Mouse (Mus musculus) frontal cortex, postnatal 10 days (tissue): ENCODE results near the gene Exosc5.
A peak's percentile ranks its signal among the peaks of the same experiment; 100 is the strongest.

Experiments used
- DNase-seq, 2 experiments: peaks; one replicate each; pipeline ENCODE4 v3.0.0; 2022; ENCODE audit warnings: low spot score in 2 of 2, mixed read lengths in 1 of 2

The Exosc5 gene

DNA sequence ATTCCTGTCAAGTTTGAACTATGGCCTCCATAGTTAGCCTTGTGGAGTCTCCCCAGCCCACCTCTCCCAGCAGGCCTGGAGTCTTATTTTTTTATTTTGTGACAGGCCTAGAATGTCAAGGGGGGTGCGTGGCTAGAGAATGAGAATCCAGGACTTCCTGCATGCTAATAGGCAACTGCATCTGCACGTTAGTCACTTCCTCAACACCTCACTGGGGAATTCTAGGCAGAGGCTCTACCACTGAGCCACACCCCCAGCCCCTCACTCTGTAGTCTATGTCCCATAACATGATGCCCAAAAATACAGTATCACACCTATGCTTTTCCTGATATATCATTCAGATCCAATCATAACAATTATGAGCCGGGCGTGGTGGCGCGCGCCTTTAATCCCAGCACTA lies 18.0 kb downstream of the Exosc5 start:
- DNase-seq: no peak

DNA sequence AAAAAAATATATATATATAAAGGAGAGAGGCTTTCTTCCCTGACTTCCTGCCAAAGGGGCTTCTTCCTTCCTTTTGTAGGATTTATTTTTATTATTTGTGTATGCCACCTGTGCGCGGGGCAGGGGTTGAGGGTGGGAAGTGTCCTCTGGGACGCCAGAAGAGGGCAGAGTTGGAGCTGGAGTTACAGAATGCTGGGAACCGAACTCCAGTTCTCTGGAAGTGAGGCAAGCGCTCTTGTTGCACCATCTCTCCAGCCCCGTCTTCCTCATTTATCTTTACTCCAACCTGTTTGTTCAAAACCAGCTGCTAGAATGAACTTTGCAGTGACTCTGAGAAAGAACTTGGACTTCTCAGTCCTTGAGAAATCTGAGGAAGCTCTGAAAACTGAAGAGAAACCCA lies 21.0 kb downstream of the Exosc5 start:
- no peak for DNase-seq

DNA sequence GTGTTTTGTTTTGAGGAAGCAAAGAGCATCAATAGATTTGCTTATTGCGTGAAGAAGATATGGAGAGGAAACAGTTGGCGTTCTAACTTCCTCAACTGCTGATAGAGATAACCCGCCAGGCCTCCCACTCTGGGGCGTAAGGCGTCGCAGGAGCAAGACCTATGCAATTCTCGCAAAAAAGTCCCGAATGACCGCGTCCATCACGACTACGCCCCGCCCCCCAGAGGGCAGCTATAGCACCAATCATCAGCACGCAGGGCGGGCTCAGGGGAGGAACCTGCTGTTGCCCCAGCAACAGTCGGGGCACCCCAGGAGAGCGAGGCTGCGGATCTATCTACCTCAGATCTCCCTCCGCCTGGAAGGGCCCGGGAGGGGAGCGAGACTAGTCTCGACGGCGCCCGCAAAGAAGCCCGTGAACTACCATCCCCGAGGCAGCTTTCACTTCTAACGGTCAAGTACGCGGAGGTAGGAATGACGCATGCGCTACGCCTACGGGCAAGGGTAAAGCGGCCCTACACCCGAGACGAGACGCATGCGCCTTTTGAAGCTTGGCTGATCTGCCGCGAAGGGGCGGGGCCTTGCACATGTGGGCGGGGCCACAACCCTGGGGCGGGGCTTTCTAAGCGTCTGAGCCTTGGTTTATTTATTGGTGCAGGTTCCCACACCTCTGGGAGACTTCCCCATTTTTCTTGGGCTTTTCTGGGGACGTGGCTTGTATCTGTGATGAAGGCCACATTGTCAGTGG lies 21.7 kb downstream of the Exosc5 start, which contains the start of gene B9d2:
TSS of gene B9d2 (plus strand) at position 267 of the 745 bp plus-strand sequence.
- DNase-seq: peak; percentile 91 to 93

DNA sequence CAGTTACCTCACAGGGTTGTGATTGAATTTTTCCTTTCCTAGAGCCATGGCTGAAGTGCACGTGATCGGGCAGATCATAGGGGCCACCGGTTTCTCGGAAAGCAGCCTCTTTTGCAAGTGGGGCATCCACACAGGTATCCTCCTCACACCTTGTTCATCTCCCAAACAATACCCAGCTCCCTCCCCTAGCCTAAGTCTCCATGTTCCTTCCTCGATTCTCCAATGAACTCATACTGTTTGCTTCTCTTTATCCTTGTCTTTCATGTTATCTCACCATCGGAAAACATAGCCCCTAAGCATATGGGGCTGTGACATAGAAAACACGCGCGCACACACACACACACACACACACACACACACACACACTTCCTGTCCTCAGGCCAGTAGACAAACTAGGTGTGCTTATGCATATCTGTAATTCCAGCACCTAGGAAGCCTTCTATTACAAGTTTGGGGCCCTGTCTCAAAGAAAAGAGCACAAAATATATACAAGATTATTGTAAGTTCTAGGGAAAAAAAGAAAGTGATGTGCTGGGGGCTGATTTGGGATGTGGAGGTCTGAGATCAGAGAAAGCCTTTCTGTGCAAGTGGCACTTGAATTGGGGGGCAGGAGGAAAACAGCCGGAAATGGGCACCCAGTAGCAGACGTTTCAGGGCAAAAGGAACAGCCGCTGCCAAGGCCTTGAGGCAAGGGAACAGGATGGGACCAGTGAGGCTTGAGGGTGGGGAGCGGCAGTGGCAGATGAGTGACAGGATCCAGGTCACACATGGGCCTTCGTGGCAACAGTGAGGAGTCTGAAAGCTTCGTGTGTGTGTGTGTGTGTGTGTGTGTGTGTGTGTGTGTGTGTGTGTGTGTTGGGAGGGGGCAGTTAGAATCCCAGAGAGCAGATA lies 22.6 kb downstream of the Exosc5 start:
- DNase-seq: no peak

DNA sequence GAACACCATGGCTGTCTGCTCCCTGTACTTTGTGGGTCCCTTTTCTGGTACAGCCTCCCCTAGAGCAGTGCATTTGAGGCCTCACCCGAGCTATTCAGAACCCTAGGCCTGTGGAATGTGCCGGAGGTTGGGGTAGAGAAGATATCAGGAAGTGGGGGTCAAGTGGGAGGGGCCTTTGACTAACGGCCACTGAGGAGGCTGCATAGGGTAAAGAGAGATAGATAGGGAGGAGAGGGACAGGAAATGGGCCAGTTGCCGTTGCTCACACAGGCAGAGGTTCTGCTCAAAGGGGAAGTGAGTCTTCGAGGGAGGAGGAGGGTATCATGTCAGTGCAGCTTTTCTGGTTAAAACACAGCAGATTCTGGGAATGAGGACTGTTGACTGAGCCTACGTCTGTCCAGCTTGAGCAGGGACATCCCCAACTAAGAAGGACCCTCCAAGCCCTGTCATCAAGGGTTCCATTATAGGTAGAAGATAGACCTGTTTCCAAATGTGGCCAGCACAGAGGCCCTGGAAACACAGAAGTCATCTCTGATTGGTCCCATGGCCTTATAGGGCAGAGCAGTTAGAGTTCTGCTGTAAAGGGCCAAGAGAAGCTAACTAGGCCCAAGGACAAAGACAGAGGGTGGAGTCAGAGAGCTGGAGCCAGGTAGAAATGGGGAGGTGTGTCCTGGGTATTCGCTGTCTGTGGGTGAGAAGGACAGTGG lies 24.7 kb downstream of the Exosc5 start:
- DNase-seq: no peak

DNA sequence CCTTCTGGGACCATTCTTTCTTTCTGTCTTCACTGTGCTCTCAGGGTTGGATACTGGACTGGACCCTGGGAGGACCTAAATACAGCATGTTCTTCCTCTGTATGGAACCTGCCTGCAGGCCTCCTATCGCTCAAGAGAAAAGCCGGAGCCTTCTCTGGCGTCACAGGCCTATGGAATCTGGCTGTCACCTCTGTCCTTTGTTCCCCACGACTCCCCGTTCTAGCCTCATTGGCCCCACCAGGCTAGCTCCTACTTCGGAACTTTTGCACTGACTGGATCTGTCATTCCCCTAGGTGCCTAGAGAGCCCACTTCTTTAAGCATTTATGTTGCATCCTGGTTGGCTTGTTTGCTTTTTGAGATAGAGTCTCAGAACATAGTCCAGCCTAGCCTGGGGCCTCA lies 25.7 kb downstream of the Exosc5 start:
- no peak for DNase-seq

DNA sequence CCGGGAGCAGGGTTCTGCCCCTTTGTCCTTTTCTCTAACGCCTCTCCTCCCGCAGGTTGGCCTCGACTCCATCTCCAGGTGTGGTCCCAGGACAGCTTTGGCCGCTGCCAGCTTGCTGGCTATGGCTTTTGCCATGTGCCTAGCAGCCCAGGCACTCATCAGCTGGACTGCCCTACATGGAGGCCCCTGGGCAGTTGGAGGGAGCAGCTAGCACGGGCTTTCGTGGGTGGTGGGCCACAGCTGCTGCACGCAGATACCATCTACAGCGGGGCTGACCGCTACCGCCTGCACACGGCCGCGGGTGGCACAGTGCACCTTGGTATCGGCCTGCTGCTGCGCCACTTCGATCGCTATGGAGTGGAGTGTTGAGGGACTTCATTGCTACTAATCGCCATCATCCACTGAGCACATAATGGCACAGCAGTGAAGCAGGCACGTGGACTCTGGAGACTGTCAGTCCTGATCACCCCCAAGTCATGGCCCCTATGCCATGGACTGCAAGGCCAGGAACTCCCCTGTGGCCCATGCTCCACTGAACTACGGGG lies 27.0 kb downstream of the Exosc5 start:
- DNase-seq: no peak

DNA sequence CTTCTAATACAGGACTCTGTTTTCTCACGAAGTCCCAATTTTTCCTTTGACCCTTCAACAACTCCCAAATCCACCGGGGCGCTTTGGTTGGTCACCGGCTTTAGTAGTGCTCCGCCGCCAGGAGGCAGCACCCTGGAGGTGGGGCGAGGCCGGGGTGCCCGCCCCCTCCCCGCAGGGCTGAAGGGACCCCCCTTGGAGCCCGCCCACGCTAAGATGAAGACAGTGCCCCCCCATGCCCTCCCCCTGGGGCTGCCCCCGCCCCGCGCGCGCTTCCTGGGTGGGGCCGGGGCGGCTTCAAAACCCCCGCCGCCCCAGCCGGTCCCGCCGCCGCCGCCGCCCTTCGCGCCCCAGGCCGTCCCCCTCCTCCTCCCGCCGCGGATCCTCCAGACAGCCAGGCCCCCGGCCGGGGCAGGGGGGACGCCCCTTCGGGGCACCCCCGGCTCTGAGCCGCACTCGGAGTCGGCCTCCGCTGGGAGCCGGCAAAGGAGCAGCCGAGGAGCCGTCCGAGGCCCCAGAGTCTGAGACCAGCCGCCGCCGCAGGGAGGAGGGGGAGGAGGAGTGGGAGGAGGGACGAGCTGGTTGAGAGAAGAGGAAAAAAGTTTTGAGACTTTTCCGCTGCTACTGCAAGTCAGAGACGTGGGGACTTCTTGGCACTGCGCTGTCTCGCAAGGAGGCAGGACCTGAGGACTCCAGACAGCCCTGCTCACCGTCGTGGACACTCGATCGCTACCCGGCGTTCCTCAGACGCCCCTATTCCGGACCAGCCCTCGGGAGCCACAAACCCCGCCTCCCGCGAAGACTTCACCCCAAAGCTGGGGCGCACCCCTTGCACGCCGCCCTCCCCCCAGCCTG lies 27.9 kb downstream of the Exosc5 start, which contains the start of gene Tgfb1:
TSS of gene Tgfb1 (plus strand) at position 323 of the 852 bp plus-strand sequence.
- no peak for DNase-seq

DNA sequence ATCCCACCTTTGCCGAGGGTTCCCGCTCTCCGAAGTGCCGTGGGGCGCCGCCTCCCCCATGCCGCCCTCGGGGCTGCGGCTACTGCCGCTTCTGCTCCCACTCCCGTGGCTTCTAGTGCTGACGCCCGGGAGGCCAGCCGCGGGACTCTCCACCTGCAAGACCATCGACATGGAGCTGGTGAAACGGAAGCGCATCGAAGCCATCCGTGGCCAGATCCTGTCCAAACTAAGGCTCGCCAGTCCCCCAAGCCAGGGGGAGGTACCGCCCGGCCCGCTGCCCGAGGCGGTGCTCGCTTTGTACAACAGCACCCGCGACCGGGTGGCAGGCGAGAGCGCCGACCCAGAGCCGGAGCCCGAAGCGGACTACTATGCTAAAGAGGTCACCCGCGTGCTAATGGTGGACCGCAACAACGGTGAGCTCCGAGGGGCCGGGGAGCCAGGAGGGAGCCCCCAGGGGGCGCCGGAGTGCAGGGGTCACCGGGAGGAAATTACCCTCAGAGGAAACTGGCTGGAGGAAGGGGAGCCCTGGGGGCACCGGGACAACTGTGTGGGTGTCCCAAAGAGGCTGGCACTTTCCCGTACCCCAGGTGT lies 28.9 kb downstream of the Exosc5 start:
- no peak for DNase-seq

DNA sequence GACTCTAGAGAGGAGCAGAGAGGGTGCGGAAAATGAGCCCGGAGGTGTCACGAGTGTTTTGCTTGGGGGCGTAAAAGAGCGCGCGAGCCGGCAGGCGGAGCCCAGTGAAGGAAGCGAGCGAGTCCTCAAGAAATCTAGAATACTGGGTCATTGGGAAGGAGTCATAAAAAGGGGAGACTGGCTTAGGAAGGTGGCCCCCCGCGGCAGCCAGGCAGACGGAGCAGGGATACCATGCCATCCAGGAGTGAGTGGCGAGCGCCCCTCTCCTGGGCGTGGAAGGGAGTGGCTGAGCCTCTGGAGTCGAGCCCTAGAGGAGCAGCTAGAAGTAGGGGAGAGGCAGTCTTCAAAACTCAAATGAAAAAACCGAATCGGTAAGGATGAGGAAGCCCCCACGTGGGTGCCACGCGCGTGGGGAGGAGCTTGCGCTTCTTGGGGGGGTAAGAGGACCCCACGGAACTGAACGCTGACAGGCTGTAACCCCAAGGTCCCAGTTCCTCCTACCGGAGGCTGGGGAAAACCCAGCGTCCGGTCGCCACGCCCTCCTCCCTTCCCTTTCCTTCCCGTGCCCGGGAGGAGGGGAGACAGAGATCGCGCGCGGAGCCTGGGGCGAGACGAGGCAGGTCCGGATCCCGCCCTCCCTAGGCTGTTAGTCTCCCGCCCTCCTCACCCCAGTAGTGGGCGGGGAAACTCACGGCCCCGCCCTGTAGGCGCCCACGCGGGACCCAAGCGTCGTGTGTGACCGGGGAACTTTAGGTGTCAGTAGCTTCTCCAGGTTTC lies 30.0 kb downstream of the Exosc5 start:
- no peak for DNase-seq

DNA sequence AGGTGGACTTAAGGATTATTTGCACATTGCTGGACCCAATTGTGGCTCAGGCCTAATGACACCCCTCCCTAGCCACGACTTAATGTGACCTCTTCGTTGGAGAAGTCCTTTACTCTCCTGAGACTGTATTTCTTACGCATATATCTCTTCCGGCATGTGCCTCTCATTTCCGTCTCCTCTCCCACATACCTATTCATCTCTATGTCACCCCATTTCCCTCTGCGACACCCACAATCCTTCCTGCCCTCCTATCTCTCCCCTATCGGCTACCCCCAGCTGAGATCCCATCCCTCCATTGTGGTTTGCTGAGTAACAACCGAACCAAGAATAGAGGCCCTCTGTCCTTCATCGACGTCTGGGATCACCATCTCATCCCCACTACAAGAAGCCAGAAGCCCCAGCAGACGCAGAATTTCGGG lies 30.6 kb downstream of the Exosc5 start:
- no peak for DNase-seq

DNA sequence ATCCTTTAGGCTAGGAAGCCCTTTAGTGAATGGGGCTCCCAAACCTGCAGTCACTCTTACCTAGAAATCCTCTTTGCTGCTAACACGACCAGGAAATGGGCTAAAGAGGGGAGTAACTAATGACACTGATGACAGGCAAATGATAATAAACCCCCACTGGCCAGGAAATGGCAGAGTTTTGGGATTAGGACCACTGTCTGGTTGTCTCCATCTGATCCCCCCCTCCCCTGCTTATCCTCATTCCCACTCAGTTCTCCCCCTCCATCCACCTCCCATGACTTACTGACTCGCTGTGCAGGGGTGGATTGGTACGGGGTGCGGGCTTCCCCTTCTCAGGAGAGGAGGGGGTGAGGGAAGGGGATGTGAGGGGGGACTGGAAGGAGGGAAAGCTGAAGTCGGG lies 31.1 kb downstream of the Exosc5 start:
- DNase-seq: no peak

DNA sequence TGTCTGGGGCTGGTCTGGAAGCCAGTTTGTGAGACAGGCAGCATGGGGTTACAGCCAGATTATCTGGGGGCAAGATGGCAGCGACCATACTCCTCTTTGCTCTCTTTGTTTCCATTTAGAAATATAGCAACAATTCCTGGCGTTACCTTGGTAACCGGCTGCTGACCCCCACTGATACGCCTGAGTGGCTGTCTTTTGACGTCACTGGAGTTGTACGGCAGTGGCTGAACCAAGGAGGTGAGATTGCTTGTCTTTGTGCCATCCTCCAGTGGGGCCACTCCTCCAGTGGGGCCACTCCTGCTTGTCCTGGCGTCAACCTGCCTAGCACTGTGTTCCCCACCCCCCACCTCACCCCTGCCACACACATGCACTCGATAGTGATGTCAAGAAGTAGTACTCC lies 35.1 kb downstream of the Exosc5 start:
- DNase-seq: no peak

DNA sequence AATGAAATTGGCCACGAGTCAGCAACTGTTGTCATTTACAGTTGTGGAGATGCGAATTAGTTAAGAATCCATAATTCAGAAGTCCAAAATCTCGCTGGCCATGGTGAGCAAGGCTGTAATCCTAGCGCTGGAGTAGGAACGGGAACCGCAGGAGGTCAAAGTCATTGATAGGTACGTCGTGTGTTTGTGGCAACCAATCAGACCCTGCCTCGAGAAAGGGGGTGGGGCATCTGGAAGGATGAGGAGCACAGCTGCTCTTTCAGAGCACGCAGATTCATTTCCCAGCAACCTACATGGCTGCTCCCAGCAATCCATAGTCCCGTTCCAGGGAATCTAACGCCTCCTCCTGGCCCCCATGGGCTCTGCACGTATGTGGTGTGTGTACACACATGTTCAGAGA lies 40.9 kb downstream of the Exosc5 start:
- no peak for DNase-seq

DNA sequence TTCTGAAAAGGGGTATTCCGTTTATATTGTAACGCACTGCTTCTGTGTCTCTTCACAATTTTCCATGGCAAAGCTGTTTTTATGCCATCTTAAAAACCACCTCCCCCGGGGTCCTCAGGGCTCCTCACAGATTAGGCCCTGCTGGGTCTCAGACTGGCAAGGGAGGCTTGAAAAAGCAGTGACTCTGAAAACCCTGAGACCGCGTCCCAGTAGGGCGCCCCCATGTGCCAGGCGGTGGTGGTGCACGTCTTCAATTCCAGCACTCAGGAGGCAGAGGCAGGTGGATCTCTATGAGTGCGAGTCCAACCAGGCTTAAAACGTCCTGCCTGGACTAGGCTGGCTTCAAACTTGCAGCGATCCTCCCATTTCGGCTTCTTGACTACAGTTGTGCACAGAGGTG lies 41.8 kb downstream of the Exosc5 start:
- DNase-seq: no peak

DNA sequence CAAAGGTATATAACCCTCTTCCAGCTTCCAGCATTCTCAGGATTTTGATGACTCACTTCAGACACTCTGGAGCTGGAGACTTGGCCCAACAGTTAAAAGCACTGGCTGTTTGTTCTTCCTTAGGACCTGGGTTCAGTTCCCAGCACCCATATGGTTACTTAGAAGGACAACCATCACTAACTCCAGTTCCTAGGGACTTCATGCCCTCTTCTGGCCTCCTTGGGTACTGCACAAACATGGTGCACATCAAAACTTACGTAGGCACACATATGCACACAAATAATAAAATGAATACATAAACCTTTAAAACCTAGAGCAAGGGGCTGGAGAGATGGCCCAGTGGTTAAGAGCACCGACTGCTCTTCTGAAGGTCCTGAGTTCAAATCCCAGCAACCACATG lies 43.4 kb downstream of the Exosc5 start:
- no peak for DNase-seq

DNA sequence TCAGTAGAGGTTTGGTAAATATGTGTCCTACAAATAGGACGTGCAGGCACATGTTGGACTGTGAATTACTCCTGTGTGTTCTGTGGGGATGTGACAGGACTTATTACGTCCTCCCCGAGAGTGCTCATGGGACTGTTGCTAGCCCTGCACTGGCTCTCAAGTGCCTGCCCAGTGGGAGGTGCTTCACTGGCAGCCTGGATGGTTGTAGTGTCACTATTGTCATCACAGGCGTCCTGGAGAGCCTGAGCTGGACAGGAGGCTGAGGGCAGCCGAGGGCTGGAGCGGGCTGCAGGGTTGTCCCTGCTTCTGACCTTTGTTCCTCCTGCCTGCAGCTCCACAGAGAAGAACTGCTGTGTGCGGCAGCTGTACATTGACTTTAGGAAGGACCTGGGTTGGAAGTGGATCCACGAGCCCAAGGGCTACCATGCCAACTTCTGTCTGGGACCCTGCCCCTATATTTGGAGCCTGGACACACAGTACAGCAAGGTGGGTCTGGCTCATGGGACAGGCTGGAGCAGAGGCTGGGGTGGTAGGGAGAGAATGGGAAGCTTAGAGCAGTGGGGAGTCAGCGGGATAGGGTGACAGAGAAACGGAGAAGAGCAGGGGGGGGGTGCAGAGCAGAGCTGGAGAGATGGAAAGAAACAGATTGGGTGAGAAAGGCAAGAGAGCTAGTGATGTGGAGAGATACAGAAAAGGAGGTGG lies 45.0 kb downstream of the Exosc5 start:
- DNase-seq: no peak

DNA sequence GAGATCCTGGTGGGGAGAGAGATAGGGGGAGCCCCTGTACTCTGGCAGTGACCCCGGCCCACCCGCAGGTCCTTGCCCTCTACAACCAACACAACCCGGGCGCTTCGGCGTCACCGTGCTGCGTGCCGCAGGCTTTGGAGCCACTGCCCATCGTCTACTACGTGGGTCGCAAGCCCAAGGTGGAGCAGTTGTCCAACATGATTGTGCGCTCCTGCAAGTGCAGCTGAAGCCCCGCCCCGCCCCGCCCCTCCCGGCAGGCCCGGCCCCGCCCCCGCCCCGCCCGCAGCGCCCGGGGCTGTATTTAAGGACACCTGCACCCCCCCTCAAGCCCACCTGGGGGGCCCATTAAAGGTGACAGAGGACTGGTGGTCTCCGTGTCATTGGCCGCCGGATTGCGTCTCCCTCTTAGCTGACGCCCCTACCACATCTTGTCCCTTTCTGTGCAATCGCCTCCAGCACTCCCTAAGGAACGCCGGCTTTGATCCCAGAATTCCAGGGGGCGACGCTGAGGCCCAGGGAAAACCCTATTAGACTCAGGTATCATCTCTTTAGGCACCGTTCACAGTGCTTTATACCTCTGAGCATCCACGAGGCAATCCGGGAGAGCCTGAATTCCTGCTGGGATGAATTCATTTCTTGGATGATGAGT lies 45.9 kb downstream of the Exosc5 start:
- DNase-seq: no peak

DNA sequence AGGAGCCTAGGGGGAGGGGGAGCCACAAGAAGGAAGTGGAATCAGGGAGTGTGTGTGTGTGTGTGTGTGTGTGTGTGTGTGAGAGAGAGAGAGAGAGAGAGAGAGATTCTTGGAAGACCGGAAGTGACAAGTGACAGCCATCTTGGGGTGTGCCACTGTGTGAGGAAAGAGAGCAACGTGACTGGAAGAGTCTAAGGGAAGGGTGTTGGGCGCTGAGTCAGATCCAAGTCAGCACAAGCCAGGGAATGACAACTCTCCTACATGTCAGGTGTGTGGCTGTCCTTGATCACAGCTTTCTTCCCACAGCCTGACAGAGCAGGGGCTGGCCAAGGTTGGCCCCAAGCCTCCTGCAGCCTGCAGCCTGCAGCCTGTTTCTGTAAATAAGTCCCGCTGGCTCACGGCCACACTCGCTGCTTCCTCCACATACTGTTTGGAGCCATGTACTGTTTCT lies 46.9 kb downstream of the Exosc5 start:
- DNase-seq: peak in 1 of 2 experiments; percentile 39
